Mouse (Mus musculus) embryonic facial prominence, embryonic 15.5 days (tissue): ENCODE measurements around the gene Creb5. TPM values are rescaled to one million over a fixed set of nuclear protein-coding genes. Genes with fewer than 3 reads are reported as not detected.

ENCODE experiments used
- ATAC-seq: fragments of 200-750 bp; cut with Nextera tagmentation; 2 replicates; pipeline ENCODE4 v1.8.0; 2017; ENCODE audit warnings: low read depth, moderate TSS enrichment; ENCODE audit not compliant: insufficient number of reproducible peaks, low FRiP score, low TSS enrichment
- H3K27ac ChIP-seq: fragments of 300-500 bp; sonication (generic); replicated peaks from 2 replicates; pipeline ENCODE4 v1.5.1; 2015; ENCODE audit warnings: mild to moderate bottlenecking, inconsistent platforms
- H3K27me3 ChIP-seq: fragments of 300-500 bp; sonication (generic); 2 replicates; pipeline ENCODE4 v1.6.1; 2015; ENCODE audit warnings: inconsistent platforms
- H3K36me3 ChIP-seq: fragments of 300-500 bp; sonication (generic); 2 replicates; pipeline ENCODE4 v1.6.1; 2015; ENCODE audit warnings: mild to moderate bottlenecking, inconsistent platforms
- H3K4me1 ChIP-seq: fragments of 300-500 bp; sonication (generic); 2 replicates; pipeline ENCODE4 v1.6.1; 2015; ENCODE audit warnings: inconsistent platforms
- H3K4me2 ChIP-seq: fragments of 300-500 bp; sonication (generic); replicated peaks from 2 replicates; pipeline ENCODE4 v1.6.1; 2015; ENCODE audit warnings: mild to moderate bottlenecking, inconsistent platforms
- H3K4me3 ChIP-seq: fragments of 300-500 bp; sonication (generic); replicated peaks from 2 replicates; pipeline ENCODE4 v1.5.1; 2015; ENCODE audit warnings: mild to moderate bottlenecking, inconsistent platforms
- H3K9ac ChIP-seq: fragments of 300-500 bp; sonication (generic); 2 replicates; pipeline ENCODE4 v1.6.1; 2015; ENCODE audit warnings: inconsistent platforms
- H3K9me3 ChIP-seq: fragments of 300-500 bp; sonication (generic); replicated peaks from 2 replicates; pipeline ENCODE4 v1.6.1; 2016; ENCODE audit warnings: inconsistent platforms
- WGBS: fragments of 180-500 bp; shearing (Covaris S2); methylation state at CpG from one replicate; pipeline ENCODE4 v1.1.7; 2015; 5-methylcytosine and 5-hydroxymethylcytosine counted together
- polyA plus RNA-seq: library from polyadenylated mRNA; unstranded; fragments of >200 nt; fragmentation: Nextera tagmentation; extraction: Ambion mirVana; gene quantifications from 2 replicates; pipeline ENCODE4 v1.2.1, GENCODE M21; 2015

Gene Creb5
- polyA plus RNA-seq, 1 experiment from 2014 or later, result 28.3 TPM

- no peak for ATAC-seq
- no peaks in the 10 kb centered on the region for H3K36me3 ChIP-seq
- no peak overlapping the region for H3K4me2 ChIP-seq
- peaks cover 3% of the 10 kb centered on the region; the same call in 1 of the 2 replicates for H3K4me1 ChIP-seq
- no peak overlapping the region for H3K9ac ChIP-seq
- H3K9me3 ChIP-seq, result no peaks in the 10 kb centered on the region
- H3K27me3 ChIP-seq, result no peaks in the 10 kb centered on the region
- H3K4me3 ChIP-seq, result no peak overlapping the region
- no peak overlapping the region for H3K27ac ChIP-seq
- 67% methylated on average over 4 of the region's 4 CpGs for WGBS
Observed at GRCm38 (mm10) chr6:53496325-53496753, 209.3 kb downstream of the Creb5 start.

DNA sequence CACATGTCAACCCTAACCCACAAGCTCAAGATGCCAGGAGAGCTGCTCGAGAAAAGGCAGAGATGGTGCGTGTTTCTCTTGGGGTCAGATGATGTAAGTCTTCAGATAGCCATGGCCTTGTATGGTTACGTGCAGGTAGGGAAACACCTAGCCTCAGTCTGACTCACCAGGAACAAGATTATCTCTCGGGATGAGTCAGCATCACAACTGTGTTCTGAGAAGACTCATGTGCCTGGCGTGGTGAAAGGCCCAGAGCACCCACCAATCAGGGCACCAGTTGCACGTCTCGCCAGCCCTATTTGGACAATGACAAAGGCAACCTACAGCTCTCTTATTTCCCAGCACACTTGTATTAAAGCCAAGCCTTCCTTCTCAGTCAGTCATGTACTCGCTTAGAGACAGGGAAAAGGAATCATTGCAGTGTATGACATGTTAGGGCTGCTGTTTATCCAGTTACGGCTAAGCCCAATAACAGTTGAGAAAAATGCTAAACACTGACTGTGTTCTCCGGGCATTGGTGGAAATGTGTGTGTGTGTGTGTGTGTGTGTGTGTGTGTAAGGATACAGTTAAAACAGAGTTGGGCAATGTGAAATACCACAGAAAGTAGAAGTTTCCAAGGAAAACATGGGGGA, 210.9 kb downstream of the Creb5 start:
- H3K4me3 ChIP-seq, result no peak overlapping the region
- no peak for ATAC-seq

GRCm38 (mm10) chr6:53499621-53500295, 212.7 kb downstream of the Creb5 start:
- H3K27ac ChIP-seq, result no peak overlapping the region
- H3K9ac ChIP-seq, result no peak overlapping the region
- no peak overlapping the region for H3K4me3 ChIP-seq
- no peaks in the 10 kb centered on the region for H3K27me3 ChIP-seq
- ATAC-seq, result no peak
- no peaks in the 10 kb centered on the region for H3K36me3 ChIP-seq
- 0 out of 2 replicates have a peak, but pooled peaks cover 3% of the 10 kb centered on the region for H3K4me1 ChIP-seq
- WGBS, result 78% methylated on average over 8 of the region's 8 CpGs
- no peaks in the 10 kb centered on the region for H3K9me3 ChIP-seq
- H3K4me2 ChIP-seq, result no peak overlapping the region

More for the DNA sequence above, 210.9 kb downstream of the Creb5 start:
- no peaks in the 10 kb centered on the region for H3K9me3 ChIP-seq
- H3K27ac ChIP-seq, result no peak overlapping the region
- H3K4me2 ChIP-seq, result no peak overlapping the region
- 73% methylated on average over 10 of the region's 10 CpGs for WGBS
- no peak overlapping the region for H3K9ac ChIP-seq
- peaks cover 3% of the 10 kb centered on the region; the same call in 1 of the 2 replicates for H3K4me1 ChIP-seq
- no peaks in the 10 kb centered on the region for H3K36me3 ChIP-seq
- no peaks in the 10 kb centered on the region for H3K27me3 ChIP-seq

DNA sequence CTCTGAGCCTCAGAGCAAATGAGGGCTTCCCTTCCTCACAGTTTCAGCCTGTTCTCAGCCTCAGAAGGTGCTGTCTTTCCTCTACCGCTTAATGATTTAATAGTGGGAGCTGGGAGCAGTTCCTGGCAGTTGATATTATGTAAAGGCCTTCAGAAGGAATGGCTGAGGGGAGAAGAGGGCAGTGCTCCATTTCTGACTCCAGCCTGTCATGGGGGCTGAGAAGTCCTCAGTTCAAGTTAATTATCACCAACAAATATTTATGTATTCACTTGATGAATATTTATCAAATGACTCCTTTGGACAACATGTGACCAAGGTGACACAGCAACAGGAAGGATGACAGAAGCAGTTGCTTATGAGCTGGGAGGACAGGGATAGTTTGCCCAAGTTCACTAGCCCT, 214.2 kb downstream of the Creb5 start:
- 0 out of 2 replicates have a peak, but pooled peaks cover 3% of the 10 kb centered on the region for H3K4me1 ChIP-seq

DNA sequence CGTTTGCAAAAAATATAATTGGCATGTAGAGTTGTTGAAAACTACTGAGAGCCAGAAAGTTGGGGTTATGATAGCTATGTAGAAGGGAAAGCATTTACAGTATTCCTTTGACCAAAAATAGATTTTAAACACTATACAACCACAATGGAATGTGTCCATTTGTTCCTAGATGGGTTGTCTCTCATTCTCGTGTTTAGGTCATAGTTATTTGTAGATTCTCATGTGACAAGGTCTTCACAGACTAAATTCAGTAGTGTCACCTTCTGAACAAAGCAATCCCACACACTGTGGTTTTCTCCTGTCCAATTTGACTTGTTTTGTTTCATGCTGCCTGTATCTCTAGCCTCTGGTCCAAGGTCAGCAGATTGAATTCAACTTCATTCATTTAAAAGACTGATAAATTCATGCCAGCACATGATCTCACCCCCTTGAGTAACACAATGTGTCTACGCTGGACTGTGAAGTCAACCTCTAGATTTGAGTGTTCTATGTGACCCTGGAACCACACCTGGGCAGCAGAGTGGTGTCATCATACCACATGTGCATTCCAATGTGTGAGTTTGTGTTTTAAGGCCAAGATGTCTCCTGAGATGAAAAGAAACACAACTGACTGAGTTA, 220.0 kb downstream of the Creb5 start:
- Histone ChIP-seq H3K4me3 (no peak overlapping the region), H3K27ac (no peak overlapping the region), H3K27me3 (no peaks in the 10 kb centered on the region), H3K4me1 (no peaks in the 10 kb centered on the region), H3K9me3 (no peaks in the 10 kb centered on the region), H3K9ac (no peak overlapping the region), H3K4me2 (no peak overlapping the region), H3K36me3 (no peaks in the 10 kb centered on the region)
- 72% methylated on average over 3 of the region's 3 CpGs for WGBS
- no peak for ATAC-seq

More for the DNA sequence above, 214.2 kb downstream of the Creb5 start:
- no peaks in the 10 kb centered on the region for H3K27me3 ChIP-seq
- no peaks in the 10 kb centered on the region for H3K9me3 ChIP-seq
- H3K9ac ChIP-seq, result no peak overlapping the region
- no peak for ATAC-seq
- no peak overlapping the region for H3K4me3 ChIP-seq
- no peak overlapping the region for H3K27ac ChIP-seq
- 87% methylated on average over 1 of the region's 1 CpGs for WGBS
- H3K4me2 ChIP-seq, result no peak overlapping the region
- H3K36me3 ChIP-seq, result no peaks in the 10 kb centered on the region

GRCm38 (mm10) chr6:53508847-53509494, 221.9 kb downstream of the Creb5 start:
- no peak overlapping the region for H3K4me2 ChIP-seq

GRCm38 (mm10) chr6:53510005-53510404, 222.9 kb downstream of the Creb5 start:
- H3K4me1 ChIP-seq, result no peaks in the 10 kb centered on the region
- H3K4me2 ChIP-seq, result no peak overlapping the region
- ATAC-seq, result no peak
- H3K4me3 ChIP-seq, result no peak overlapping the region
- H3K27me3 ChIP-seq, result no peaks in the 10 kb centered on the region
- H3K9me3 ChIP-seq, result no peaks in the 10 kb centered on the region
- H3K27ac ChIP-seq, result no peak overlapping the region
- no peaks in the 10 kb centered on the region for H3K36me3 ChIP-seq
- no peak overlapping the region for H3K9ac ChIP-seq
- whole genome bisulfite sequencing, result 64% methylated on average over 7 of the region's 7 CpGs

More at GRCm38 (mm10) chr6:53508847-53509494, 221.9 kb downstream of the Creb5 start:
- no peak for ATAC-seq
- Histone ChIP-seq H3K4me1 (no peaks in the 10 kb centered on the region), H3K9ac (no peak overlapping the region), H3K4me3 (no peak overlapping the region), H3K36me3 (no peaks in the 10 kb centered on the region), H3K27ac (no peak overlapping the region), H3K9me3 (no peaks in the 10 kb centered on the region), H3K27me3 (no peaks in the 10 kb centered on the region)
- WGBS, result 91% methylated on average over 3 of the region's 3 CpGs

DNA sequence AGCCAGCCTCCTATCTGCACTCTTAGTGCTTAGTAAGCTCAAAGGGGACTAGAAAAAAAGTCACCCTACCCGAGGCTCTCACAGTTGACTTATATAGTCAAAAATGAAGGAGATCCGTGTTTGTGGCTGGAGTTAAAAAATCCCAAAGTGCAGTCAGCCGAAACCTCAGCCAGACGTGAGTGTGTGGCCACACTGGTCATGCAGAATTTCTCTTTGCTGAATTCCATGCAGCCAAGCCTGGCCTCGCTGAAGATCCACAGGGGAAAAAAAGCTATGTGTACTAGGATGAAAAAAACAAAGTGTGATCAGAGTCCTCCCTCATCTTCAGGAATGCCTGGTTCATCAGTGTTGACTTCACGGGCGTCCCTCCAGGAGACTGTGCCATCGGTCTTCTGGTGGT, 225.2 kb downstream of the Creb5 start:
- H3K4me3 ChIP-seq, result no peak overlapping the region

GRCm38 (mm10) chr6:53513380-53513779, 226.3 kb downstream of the Creb5 start:
- ATAC-seq, result no peak

More for the DNA sequence above, 225.2 kb downstream of the Creb5 start:
- no peaks in the 10 kb centered on the region for H3K9me3 ChIP-seq
- H3K27ac ChIP-seq, result no peak overlapping the region
- ATAC-seq, result no peak
- no peaks in the 10 kb centered on the region for H3K4me1 ChIP-seq
- no peak overlapping the region for H3K4me2 ChIP-seq
- H3K9ac ChIP-seq, result no peak overlapping the region
- no peaks in the 10 kb centered on the region for H3K27me3 ChIP-seq
- H3K36me3 ChIP-seq, result no peaks in the 10 kb centered on the region
- 71% methylated on average over 8 of the region's 8 CpGs for WGBS

DNA sequence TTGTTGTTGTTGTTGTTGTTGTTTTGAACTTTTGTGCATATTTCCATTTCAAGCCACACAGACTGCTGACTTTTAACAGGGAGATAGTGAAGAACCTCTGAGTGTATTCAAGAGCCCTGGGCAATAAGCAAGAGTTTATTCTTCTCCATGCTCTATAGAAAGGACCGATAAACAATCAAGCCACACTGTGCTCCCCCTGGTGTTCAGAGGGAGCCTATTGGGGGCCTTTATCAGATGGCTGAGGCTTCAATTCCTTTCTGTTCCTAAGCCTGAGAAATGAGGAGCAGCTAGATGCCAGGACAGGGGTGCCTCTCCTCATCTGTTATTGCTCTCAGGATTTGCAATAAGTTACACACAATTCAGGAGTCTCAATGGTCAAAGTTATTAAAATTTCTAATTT, 227.8 kb downstream of the Creb5 start:
- H3K9me3 ChIP-seq, result no peaks in the 10 kb centered on the region
- no peaks in the 10 kb centered on the region for H3K27me3 ChIP-seq
- no peak overlapping the region for H3K4me2 ChIP-seq
- no peak overlapping the region for H3K27ac ChIP-seq
- WGBS, result 34% methylated on average over 1 of the region's 1 CpGs
- H3K4me1 ChIP-seq, result no peaks in the 10 kb centered on the region
- no peaks in the 10 kb centered on the region for H3K36me3 ChIP-seq
- no peak for ATAC-seq
- H3K4me3 ChIP-seq, result no peak overlapping the region
- H3K9ac ChIP-seq, result no peak overlapping the region

More at GRCm38 (mm10) chr6:53513380-53513779, 226.3 kb downstream of the Creb5 start:
- Histone ChIP-seq H3K27me3 (no peaks in the 10 kb centered on the region), H3K4me2 (no peak overlapping the region), H3K36me3 (no peaks in the 10 kb centered on the region), H3K9ac (no peak overlapping the region), H3K27ac (no peak overlapping the region), H3K4me1 (no peaks in the 10 kb centered on the region), H3K4me3 (no peak overlapping the region), H3K9me3 (no peaks in the 10 kb centered on the region)
- 82% methylated on average over 2 of the region's 2 CpGs for WGBS

GRCm38 (mm10) chr6:53515611-53516010, 228.5 kb downstream of the Creb5 start:
- WGBS, result 75% methylated on average over 4 of the region's 4 CpGs
- no peaks in the 10 kb centered on the region for H3K9me3 ChIP-seq
- H3K27me3 ChIP-seq, result no peaks in the 10 kb centered on the region
- H3K4me1 ChIP-seq, result no peaks in the 10 kb centered on the region
- H3K9ac ChIP-seq, result no peak overlapping the region
- ATAC-seq, result no peak
- H3K27ac ChIP-seq, result no peak overlapping the region
- H3K4me3 ChIP-seq, result no peak overlapping the region
- H3K4me2 ChIP-seq, result no peak overlapping the region
- no peaks in the 10 kb centered on the region for H3K36me3 ChIP-seq
